Mouse (Mus musculus) splenic B cell, adult 2 months (primary cell): ENCODE data around the gene 4931428F04Rik.

Source experiments
- DNase-seq: peaks from one replicate; pipeline ENCODE4 v3.0.0-alpha.2; 2011; ENCODE audit warnings: low read depth, low spot score
- H3K27me3 ChIP-seq: 2 replicates; pipeline ENCODE4 v1.6.1; 2012; ENCODE audit warnings: mild to moderate bottlenecking, low read length, moderate library complexity, mixed read lengths; ENCODE audit not compliant: control insufficient read depth, poor library complexity, insufficient read depth, severe bottlenecking
- H3K36me3 ChIP-seq: 2 replicates; pipeline ENCODE4 v1.6.1; 2012; ENCODE audit warnings: mild to moderate bottlenecking, low read length, moderate library complexity, mixed read lengths; ENCODE audit not compliant: control insufficient read depth, poor library complexity, insufficient read depth, severe bottlenecking

4931428F04Rik gene

DNA sequence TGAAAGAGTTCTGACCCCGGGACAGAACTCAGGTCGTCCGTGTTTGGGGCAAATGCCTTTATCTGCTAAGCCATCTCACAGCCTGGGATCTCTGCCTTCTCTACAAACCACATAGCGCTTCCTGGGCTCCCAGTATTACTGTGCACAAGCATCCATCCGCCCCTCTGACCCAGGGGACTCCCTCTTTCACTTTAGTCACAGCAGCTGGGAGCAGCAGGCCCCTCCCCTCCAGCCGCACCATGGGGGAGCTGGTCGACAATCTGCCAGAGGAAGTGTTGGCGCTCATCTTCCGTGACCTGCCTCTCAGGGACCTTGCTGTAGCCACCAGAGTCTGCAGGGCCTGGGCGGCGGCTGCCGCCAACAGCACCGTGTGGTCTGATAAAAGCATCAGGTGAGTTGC is 22.9 kb downstream of the 4931428F04Rik start:
- H3K27me3 ChIP-seq, result no peaks in the 10 kb centered on the region
- DNase-seq, result peak; percentile 78
- H3K36me3 ChIP-seq, result no peaks in the 10 kb centered on the region

GRCm38 (mm10) chr8:105265128-105265527 is 24.5 kb downstream of the 4931428F04Rik start:
- DNase-seq, result peak; percentile 76
- no peaks in the 10 kb centered on the region for H3K36me3 ChIP-seq
- H3K27me3 ChIP-seq, result no peaks in the 10 kb centered on the region

DNA sequence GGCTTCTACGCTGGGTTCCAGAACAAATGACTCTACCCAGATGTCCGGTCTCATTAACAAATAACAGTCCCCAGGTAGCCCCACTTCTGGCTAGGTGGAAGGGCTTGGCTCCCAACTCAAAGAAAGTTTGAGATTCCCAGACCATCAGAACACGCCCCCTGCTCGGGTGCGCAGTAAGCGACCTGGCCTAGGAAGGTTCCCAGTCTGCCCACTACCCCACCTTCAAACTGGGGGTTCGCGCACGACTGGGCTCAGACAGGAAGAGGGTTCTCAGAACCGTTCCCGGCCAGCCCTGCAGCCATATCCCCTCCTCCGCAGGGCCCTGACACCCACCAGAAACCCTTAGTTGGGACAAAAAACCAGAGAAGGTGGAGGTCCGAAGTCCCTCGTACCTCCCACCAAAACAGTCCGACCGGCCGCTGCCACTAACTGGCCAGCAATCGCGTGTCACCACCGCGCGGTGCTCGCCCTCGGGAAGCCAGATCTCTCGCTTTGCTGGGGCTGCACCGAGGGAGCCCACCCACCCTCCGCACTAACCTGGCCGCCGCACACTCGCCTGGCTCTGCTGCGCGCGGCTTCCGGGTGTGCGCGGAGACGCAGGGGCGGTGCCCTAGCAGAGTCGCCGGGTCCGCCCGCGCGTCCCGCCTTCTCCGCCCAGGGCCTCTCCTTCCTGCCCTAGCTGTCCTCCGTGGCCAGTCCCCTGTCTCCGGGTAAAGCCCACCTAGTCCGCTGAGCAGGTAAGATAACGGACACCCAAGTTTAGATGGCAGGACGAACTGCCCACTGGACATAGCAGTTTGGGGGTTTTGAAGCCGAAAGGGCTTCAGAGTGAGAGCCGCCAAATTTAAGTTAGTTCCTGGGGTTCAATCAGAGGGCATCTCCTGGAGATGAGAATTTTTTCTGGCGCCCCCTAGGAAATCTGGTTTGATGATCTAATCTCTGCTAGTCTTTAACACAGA is 25.4 kb downstream of the 4931428F04Rik start, which contains the start of the genes Tradd and Fbxl8:
Gene Tradd (minus strand): TSS at position 586 of the 959 bp plus-strand sequence.
Gene Fbxl8 (plus strand): TSS at position 625 of the 959 bp plus-strand sequence.
- peak; percentile 70 for DNase-seq
- Histone ChIP-seq H3K36me3 (no peaks in the 10 kb centered on the region), H3K27me3 (no peaks in the 10 kb centered on the region)

GRCm38 (mm10) chr8:105263244-105263912 is 26.3 kb downstream of the 4931428F04Rik start:
- no peak for DNase-seq
- Histone ChIP-seq H3K27me3 (no peaks in the 10 kb centered on the region), H3K36me3 (no peaks in the 10 kb centered on the region)

DNA sequence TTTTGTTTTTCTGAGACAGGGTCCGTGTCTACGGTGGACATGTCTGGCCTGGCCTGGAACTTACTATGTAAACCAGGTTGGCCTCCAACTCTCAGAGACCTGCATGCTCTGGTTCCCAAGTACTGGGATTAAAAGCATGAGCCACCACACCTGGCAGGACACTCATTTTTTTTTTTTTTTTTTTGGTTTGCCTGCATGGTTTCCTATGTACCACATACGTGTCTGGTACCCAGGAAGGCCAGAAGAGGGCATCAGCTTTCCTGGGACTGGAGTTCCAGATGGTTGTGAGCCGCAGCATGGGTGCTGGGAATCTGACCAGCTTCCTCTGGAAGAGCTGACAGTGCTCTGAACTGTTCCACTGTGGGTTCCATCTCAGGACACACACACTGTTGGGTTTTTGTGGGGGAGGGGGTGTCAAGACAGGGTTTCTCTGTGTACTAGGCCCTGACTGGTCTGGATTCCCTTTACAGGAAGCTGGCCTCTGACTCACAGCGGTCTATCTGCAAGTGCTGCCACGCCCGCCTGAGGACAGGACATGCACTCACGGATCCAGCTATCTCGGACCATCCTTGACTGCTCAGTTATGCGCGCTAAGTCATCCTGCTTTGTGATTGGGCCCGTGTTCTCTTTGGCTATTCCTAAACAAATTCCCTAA is 28.2 kb downstream of the 4931428F04Rik start:
- Histone ChIP-seq H3K36me3 (no peaks in the 10 kb centered on the region), H3K27me3 (no peaks in the 10 kb centered on the region)
- no peak for DNase-seq

DNA sequence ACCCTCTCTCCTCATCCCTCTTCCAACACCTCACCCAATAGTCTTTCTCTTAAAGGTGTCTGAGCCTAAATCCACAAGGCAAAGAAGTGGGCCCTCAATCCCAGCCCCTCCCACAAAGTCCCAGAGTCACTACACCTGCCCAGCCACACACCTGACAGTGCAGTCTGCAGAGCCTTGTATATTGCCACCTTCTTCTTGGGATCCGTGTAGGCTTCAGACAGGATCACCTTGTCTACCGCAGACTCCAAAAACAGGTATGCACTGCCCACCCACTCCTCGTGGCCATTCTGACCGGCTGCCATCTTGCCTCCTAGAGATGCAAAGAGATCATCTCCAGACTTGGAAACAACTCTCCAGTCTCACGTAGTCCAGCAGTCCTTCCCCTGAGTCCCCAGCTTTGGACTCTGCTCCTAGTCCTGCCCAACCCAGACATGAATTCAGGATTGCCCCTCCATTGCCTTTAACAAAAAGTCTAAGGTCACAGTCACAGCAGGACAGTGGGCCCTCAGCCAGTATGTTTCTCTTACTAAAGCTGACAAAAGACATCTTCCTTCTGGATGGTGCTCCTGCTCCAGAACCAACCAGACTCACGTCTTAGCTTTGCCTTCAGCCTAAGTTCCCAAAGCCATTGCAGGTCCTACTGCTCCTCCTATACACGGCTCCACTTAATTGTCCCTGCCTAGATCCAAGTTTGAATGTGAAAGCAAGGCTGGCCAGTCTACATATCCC is 29.1 kb downstream of the 4931428F04Rik start:
- H3K27me3 ChIP-seq, result no peaks in the 10 kb centered on the region
- no peak for DNase-seq
- H3K36me3 ChIP-seq, result no peaks in the 10 kb centered on the region

GRCm38 (mm10) chr8:105259721-105260320 is 29.8 kb downstream of the 4931428F04Rik start:
- peak; percentile 84 for DNase-seq
- H3K36me3 ChIP-seq, result no peaks in the 10 kb centered on the region
- no peaks in the 10 kb centered on the region for H3K27me3 ChIP-seq

DNA sequence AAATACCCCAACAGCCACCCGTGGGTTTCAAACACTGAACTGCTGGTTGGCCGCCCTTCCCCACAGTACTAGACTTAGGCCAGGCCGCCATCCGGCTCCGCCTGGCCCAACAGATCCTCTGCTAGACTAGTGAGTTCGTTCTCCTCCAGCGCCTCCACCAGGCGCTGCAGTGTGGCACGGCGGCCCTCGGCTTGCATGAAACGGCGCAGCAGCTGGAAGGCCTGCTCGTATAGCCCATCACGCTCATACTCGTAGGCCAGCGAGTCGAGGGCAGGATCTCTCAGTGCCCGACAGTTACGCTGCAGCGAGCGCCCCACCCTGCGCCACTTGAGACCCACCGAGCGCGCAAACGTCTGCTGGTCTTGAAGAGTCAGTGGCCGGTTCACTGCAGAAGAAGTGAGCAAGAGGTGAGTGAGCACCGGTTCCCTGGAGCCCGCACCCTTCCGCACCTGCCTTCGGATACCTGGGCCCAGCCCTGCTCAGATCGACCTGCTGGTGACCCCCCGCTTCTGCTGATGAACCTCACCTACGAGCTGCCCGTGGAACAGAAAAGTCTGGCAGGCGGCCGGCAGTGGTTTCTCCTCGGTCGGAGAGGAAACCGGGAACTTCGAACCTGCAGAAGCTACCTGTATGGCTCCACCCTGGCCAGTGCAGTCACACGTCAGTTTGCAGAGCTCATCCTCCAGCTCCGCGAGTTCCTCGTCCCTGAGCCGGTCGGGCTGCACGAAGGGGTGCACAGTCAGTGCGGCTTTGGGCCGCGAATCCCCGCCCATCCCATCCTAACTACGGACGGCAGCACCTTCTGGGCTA is 30.5 kb downstream of the 4931428F04Rik start:
- no peaks in the 10 kb centered on the region for H3K27me3 ChIP-seq
- DNase-seq, result no peak
- H3K36me3 ChIP-seq, result no peaks in the 10 kb centered on the region

DNA sequence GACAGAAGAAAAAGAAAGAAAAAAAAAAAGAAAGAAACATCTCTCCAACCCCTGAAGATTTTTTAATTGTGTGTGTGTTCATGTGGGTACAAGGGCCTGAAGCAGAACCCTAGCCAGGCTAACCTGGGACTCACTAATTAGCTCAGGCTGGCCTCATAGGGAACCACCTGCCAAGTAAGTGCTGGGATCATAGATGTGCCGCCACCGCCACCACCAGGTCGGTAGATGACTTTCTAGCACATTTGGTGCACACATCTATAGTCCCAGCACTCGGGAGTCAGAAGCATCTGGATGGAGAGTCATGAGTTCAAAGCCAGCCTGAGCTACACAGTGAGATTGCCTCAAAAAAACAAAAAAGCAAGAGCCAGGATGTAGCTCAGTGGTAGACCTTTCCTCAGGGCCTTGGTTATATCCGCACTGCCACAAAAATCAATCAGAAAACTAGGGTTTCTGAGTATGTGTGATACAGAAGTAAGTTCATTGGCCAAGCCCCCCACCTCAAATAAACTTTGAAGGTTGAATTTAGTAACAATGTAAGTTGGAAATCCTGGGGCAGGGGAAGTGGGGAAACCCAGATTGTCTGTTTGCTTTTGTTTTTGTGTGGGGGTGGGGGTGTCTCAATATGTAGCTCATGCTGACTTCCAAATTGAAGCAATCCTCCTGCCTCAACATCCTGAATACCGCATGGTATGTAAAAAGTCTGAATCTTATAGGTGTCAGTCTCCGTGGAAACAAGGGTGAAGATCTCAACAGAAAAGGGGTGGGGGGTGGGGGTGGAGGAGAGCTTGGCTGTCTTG is 32.1 kb downstream of the 4931428F04Rik start:
- H3K36me3 ChIP-seq, result no peaks in the 10 kb centered on the region
- no peaks in the 10 kb centered on the region for H3K27me3 ChIP-seq
- DNase-seq, result no peak

DNA sequence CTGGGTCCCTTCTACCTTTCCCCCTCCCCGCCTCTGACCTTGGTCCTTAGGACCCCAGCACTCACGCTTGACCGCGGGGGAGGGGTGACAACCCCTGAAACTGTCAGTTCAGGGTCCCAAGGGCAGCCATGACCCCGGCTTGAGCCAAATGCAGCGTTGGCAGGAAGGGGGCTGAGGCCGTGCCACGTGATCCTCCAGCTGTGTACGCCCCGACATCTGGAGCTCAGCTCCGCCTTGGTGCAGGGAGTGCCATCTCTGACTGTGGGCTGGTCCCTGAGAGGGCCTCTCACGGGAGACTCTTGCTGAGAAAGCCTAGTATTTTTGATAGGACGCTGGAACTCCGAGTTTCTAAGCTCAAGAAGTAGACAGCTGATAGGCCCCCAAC is 34.7 kb downstream of the 4931428F04Rik start, which contains the start of gene B3gnt9:
Gene B3gnt9 (minus strand): TSS at position 188 of the 385 bp plus-strand sequence.
- Histone ChIP-seq H3K36me3 (no peaks in the 10 kb centered on the region; the same call in 1 of the 2 replicates), H3K27me3 (no peaks in the 10 kb centered on the region)
- peak; percentile 35 for DNase-seq

GRCm38 (mm10) chr8:105254152-105254965 is 35.3 kb downstream of the 4931428F04Rik start:
- DNase-seq, result peak; percentile 90
- no peaks in the 10 kb centered on the region for H3K27me3 ChIP-seq
- no peaks in the 10 kb centered on the region; the same call in 1 of the 2 replicates for H3K36me3 ChIP-seq

DNA sequence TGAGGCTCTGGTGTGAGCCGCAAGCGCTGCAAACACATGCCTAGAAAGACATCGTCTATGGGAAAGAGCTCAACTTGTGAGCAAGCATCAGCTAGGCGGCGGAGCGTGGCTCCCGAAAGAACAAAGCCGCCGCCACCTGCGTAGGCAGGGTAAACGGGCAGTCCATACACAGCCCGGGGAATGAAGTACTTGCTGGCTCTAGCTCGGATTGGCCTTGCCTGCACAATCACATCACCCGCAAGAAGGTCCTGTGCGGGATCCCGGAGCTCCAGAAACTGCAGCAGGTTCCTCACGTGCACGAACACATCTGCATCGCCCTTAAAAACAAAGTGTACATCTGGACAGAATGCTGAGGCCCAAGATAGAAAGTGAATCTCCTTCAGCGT is 35.9 kb downstream of the 4931428F04Rik start:
- DNase-seq, result no peak
- no peaks in the 10 kb centered on the region; the same call in 1 of the 2 replicates for H3K36me3 ChIP-seq
- no peaks in the 10 kb centered on the region for H3K27me3 ChIP-seq
